Mouse (Mus musculus): ENCODE results near the gene Lhb.
"Not testable (repeated sequence)": the region's sequence is repeated elsewhere in the genome, so short reads cannot be mapped to it uniquely, and the experiment has no call there.

DNA sequence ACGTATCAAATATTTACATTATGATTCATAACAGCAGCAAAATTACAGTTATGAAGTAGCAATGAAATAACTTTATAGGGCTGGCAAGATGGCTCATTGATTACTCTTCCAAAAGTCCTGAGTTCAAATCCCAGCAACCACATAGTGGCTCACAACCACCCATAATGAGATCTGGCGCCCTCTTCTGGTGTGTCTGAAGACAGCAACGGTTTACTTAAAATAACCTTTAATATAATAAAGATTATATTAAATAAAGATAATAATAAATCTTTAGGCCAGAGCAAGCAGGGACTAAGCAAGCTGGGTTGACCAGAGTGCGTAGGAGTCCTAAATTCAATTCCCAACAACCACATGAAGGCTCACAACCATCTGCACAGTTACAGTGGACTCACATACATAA is 42.2 kb downstream of the Lhb start:
- TF ChIP-seq HCFC1 (IDR thresholded peaks at IDR 0.05; ENCODE audit: borderline replicate concordance, insufficient read depth, low read length); MAFK (IDR thresholded peaks at IDR 0.05; ENCODE audit: insufficient read depth, low read depth, low read length); ZNF384 (IDR thresholded peaks at IDR 0.05; ENCODE audit: low read depth, low read length); CHD2 (IDR thresholded peaks at IDR 0.05; ENCODE audit: low read depth, low read length): not testable (repeated sequence)
